ENCODE assay signal across 1 mouse cellular context in the genomic region with DNA sequence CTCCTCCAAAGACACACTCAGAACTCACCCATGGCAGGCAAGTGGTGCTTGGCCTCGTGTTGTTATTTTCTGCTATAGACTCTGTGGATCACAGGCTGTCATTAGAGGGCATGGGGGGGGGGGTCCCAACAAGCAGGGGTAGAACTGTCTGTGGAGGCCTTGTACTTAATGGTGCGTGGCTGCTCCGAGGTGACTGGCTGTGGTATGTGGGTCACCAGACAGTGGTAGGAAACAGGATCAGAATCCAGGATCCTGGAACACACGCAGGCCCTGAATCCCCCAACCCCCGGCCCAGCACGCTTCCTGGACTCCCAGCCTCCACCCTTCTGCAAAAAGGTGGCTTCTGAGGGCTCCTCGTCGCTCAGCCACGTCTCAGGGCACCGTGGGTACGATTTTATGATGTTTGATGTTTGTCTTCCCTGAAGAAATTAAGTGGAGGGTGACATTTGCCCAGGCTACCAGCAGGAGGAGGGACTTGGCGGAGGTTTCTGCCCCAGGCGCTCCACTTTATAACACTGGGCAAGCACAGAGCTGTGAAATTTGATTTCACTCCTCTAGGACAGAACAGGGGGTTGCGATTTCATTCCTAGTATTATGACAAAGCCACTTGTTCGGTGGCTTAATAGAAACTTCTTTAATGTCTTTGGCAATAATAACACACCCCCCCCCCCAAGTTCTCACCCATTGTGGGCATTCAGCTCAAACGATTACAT.
TF ChIP-seq lines count a peak whose summit lies in the region.

No protein-coding gene starts in this region.

TF ChIP-seq in MEL, 35 proteins besides CTCF, POLR2A, EP300 and RAD21:
- TF ChIP-seq ZC3H11A (IDR thresholded peaks at IDR 0.05; ENCODE audit: low read depth, low read length) (no peak), NELFE (IDR thresholded peaks at IDR 0.05; ENCODE audit: low read depth, low read length) (no peak), UBTF (IDR thresholded peaks at IDR 0.05; ENCODE audit: borderline replicate concordance, insufficient read depth, low read depth, low read length) (no peak), MYB (IDR thresholded peaks at IDR 0.05; ENCODE audit: low read depth, low read length) (no peak), MXI1 (IDR thresholded peaks at IDR 0.05; ENCODE audit: low read depth, low read length) (no peak), RCOR1 (IDR thresholded peaks at IDR 0.05; ENCODE audit: low read depth, low read length) (no peak)
